Mouse (Mus musculus): Measurements from ENCODE around the gene Slc43a2.
A peak's percentile ranks its signal among the peaks of the same experiment; 100 is the strongest.

Gene Slc43a2

DNA sequence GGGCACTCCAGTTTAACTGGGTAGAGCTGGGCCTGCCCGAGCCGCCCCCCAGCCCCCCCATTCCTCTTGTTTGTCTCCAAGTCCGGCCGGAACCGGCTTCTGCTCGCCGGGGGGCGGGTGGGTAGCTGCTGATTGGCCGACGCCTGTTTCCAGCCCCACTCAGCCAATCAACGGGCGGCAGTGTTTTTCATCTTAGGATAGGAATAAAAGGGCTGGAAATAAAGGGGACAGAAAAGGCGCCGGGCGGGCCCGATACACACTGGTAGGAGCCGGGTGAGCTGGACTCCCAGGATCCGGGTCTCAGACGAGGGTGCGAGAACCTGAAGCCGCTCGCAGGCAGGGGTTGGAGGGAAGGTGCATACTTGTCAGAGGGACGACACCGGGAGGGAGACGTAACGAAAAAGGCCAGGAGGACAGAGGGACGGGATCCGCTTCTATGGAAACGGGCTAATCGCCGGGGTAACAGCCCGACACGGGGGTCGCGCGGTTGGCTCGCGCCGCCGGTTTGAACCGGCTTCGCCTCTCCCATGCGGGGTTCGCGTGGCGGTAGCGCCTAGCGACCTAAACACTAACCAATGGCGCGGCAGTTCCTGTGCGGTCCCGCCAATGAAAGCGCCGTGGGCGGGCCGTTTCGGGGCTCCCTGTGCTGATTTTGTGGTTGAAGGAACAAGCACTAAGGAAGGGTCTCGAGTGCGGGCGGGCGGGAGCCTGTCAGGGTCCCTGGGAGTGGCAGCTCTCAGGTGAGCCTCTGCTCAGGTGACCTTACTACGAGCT, at the start of gene Slc43a2:
Gene Slc43a2, plus strand, starts transcription at position 226 of the 774 bp plus-strand sequence.
- DNase-seq: peak; percentile 96

DNA sequence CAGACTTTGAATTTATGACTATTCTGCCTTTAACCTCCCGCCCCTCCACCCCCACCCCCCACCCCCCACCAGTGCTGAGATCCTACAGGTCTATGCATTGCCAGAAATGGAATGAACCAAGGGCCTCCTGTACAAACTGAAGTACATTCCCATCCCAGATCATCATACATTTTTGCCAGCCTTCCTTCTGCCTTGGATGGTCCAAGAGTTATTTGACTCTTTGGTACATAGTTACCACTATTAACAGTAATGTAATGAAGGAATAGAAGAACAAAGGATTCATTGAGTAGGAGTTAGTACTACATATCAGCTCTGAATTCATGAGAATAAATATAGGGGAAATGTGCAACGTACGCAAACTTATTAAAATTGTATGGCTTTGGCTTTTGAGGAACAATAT, 45.3 kb upstream of the Slc43a2 start:
- no peak for DNase-seq

DNA sequence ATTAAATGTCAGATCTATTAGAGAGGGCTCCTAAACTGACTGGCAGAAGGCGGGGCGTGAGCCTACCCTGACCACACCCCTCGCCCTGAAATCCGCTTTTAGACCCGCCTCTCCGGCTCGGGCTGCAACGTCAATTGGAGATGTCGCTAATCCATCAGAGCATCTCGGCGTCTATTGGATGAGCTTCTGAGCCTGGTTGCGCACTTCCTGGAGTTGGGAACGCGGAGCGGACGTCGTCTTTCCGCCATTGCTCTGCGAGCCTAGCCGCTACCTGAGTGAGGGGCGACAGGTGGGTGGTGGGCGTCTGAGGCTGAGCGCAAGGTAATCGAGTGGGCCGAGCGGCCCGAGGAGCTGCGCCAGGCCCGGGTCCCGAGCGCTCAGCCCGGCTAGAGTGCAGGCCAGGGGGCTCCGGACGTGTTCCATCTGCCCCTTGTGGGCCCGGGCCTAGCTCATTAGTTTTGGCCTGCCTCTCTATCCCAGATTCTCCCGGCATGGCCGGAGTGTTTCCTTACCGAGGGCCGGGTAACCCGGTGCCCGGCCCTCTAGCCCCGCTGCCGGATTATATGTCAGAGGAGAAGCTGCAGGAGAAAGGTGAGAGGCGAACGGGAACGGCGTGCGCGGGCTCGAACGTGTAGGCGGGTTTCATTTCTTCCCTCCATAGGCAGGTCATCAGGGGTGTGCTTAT, 44.8 kb upstream of the Slc43a2 start, which contains the start of gene Prpf8:
Gene Prpf8, plus strand, starts transcription at position 216 of the 685 bp plus-strand sequence.
- DNase-seq: peak; percentile 98

DNA sequence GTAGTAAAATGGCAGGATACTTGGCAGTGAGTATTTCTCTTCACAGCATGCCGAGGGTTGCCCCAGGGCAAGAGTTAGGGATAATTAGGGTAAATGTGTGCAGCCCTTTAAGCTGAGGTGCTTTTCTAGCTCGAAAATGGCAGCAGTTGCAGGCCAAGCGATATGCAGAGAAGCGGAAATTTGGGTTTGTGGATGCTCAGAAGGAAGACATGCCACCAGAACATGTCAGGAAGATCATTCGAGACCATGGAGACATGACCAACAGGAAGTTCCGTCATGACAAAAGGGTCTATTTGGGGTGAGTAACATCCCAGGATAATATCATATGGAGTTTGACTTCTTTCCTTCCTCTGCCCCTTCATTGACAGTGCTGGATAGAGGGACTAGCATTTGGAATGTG, 44.0 kb upstream of the Slc43a2 start:
- no peak for DNase-seq

DNA sequence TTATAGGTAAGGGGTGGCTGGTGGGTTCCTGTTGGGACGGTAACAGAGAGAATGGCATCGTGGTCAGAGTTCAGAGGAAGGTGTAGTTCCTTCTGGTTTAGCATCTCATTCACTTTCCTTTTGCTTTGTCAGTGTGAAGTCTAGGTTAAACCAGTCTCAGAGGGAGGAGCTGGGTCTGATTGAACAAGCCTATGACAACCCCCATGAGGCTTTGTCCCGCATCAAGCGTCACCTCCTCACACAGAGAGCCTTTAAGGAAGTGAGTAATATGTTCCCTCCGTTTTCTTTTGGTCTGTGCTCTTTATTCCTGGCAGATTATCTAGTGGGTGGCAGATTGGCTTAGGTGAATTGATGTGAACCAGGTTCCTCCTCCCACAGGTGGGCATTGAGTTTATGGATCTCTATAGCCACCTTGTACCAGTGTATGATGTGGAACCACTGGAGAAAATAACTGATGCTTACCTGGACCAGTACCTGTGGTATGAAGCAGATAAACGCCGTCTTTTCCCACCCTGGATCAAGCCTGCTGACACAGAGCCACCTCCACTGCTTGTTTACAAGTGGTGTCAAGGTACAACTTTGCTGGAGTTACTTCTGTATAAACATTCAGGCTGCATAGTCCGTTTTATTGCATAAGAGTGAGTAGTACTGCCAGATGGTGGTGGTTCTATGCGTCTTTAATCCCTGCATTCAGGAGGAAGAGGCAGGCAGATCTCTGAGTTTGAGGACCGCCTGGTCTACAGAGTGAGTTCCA, 37.0 kb upstream of the Slc43a2 start:
- no peak for DNase-seq

DNA sequence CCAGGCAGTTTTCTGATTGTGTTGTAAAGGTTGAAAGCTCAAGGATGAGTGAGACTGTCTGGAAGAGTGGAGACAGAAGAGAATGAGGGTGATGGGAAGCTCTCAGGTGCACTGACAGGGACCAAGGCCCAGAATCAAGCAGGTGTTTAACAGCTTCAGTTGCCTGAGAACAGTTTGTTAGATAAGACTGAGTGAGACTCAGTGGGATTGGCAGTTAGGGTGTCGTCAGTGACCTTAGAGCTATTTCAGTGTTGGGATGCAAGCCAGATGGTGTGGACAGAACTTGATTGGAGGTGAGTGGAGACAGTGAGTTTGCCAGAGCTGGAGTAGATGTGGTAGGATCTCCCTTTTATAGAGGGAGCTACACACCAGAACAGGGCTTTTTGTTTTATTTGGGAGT, 33.4 kb upstream of the Slc43a2 start:
- no peak for DNase-seq

DNA sequence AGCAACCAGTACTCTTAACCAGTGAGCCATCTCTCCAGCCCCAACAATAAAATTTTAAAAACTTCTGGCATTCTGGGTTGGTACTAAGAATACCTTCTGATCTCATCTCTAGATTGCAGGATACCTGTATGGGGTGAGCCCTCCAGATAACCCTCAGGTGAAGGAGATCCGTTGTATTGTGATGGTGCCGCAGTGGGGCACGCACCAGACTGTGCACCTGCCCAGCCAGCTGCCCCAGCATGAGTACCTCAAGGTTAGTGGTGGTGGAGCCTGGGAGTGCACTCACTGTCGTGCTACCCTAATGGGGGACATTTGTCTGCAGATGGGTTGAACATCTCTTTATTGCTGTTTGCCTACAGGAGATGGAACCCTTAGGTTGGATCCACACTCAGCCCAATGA, 23.3 kb upstream of the Slc43a2 start:
- DNase-seq: no peak

DNA sequence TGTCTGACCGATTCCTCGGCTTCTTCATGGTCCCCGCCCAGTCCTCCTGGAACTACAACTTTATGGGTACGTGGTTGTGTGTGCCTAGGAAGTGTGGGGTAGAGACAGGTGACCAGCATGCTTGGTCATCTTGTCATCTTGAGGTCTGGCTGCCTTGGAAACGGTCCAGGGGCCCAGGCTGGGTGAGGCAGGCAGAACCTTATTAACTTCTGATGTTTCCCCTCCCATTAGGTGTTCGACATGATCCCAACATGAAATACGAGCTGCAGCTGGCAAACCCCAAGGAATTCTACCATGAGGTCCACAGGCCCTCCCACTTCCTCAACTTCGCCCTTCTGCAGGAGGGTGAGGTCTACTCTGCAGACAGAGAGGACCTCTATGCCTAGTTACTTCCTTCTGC, 22.6 kb upstream of the Slc43a2 start:
- DNase-seq: peak; percentile 29

DNA sequence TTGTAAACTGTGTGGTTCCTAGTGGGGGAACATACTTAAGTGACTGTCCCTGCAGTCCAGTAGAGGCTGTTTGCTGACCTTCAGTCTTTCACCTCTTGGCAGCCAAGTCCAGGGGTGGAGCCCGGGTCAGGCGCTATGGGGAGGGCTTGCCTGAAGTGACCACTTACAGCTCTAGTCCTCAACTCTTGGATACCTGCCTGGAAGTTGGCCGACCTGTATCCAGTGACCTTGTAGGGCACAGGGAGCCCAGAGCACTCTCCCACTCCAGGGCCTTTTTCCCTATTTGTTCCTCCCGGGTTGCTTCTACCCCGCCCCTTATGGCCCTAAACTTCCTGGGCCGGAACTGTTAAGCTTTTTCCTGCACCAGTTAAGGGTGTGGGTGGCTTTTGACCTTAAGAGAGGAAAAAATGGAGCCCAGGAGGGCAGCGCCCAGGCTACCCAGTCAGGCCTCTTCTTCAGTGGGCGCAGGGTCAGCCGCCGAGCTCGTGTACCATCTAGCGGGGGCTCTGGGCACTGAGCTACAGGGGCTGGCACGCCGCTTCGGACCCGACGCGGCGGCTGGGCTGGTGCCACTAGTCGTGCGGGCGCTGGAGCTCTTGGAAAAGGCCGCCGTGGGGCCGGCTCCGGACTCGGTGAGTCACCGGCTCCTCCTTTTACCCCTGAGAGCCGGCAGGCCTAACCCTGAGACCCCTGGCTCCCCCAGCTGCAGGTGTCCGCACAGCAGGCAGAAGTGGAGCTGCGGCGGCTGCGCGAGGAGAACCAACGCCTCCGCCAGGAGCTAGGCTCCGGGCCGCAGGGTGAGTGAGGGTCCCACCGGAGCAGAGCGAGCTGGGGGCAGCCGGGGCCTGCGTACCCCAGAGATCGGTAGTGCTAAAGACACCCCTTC, 21.5 kb upstream of the Slc43a2 start, which contains the start of gene Rilp:
Gene Rilp, plus strand, starts transcription at position 354 of the 886 bp plus-strand sequence.
- peak; percentile 89 for DNase-seq

DNA sequence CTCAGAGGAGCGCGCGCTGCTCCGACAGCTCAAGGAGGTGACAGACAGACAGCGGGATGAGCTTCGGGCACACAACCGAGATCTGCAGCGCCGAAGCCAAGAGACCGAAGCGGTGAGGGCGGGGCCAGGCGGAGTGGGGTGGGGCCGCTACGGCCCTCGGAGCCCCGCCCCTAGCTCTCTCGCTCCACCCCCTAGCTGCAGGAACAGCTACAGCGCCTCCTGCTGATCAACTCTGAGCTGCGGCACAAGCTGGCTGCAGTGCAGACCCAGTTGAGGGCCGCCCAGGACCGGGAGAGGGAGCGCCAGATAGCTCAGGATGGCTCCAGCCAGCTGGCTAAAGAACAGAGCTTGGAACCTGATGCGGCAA, 20.9 kb upstream of the Slc43a2 start:
- peak; percentile 96 for DNase-seq

DNA sequence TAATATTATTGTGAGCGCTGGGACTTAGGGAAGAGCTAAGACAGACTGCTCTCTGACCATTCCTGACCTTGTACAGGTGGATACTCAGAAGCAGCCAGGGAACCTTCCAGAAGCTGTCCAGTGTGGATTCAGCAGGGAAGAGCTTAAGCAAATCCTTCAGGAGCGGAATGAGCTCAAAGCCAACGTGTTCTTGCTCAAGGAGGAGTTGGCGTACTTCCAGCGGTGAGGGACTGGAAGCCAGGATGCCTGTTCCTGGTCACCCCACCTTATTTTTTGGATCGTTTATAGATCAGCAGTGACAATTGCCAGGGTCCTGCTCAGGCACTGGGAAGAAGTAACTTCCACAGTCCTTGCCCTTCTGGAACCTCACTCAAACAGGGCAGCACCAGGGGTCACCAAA, 20.3 kb upstream of the Slc43a2 start:
- peak; percentile 38 for DNase-seq

DNA sequence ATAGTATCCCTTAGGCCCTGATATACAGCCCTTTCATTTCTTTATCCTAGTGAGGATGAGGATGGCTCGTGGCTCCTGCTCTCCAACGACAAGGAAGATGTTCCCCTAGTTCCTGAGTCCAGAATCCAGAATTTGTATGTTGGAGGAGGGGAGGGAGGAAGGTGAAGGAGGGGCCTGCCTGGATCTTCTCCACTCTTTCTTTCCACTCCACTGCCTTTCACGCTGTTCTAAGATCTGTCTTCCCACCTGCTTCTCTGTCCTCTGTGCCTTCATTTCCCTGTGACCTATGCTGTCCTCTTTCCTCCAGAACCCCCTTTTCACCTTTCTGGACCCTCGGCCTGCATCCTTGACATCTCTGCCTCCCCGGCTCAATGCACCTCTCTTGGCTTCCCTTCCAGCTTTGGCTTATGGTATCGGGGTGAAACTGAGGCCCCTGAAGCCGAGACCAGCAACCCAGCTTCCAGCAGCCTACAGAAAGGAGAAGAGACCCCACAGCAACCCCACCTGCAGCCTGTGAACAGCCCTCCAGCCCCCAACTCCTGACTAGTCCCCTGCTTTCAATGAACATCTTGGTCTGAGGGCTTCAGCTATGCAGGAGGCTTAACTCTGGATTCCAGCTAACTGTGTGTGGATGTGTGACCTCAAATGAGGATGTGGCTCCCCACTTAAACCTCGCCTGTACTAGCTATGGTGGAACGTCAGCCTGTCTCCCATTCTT, 19.0 kb upstream of the Slc43a2 start:
- DNase-seq: no peak

DNA sequence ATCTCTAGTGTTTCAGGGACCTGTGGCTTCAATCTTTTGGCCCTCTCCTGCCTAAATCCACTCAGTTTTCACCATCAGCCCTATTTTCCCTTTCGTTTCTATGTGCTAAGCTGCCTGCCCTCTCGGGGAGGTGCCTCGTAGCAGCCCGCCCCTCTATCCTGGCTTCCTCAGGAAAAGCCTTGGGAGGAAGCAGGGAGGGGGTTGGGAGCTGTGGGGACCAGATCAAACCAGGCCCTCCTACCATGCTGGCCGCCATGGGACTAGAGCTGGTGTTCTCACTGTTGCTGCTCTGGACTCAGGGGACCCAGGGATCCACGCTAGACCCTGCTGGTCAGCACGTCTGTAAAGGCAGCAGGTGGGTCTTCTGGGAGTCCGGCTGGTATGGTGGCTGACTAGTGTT, 18.2 kb upstream of the Slc43a2 start, which contains the start of gene Scarf1:
Gene Scarf1, plus strand, starts transcription at position 205 of the 400 bp plus-strand sequence.
- DNase-seq: peak; percentile 66

DNA sequence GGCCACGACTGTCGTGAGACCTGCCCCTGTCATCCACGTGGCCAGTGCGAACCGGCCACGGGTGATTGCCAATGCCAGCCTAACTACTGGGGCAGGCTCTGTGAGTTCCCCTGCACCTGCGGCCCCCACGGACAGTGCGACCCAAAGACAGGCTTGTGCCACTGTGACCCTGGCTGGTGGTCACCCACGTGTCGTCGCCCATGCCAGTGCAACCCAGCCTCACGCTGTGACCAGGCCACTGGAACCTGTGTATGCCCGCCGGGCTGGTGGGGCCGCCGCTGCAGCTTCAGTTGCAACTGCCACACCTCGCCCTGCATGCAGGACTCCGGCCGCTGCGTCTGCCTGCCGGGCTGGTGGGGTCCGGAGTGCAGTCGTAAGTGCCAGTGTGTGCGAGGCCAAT, 16.3 kb upstream of the Slc43a2 start:
- DNase-seq: no peak

DNA sequence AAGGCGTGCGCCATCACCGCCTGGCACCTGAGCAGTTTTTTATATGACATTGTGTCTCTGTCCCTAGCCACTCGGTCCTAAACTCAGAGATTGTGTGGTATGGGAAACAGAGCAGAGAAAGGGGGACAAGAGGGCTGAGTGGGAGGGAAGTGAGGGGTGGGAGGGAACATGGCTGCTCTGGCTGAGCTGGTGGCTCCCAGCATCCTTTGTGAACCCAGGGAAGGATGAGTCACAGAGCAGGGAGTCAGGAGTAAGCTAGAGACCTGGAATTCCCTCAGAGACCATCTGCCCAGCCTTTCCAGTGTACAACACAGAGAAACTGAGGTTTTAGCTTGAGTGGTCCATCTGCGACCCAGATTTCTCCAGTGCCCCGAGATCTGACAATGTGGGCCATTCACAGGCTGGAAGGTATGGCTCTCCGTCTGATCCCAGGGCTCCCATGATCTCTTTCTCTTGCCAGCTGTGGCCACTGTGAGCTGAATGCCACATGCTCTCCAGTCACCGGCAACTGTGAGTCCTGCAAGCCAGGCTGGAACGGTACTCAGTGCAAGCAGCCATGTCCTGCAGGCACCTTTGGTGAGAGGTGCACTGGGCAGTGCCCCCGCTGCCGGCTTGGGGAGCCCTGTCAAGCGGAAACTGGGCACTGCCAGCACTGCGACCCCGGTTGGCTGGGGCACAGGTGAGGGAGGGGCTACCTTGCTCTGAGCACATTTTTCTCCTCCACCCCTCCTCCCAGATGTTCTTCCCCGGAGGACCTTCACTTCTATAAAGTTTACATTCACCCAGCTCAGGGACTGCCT, 11.5 kb upstream of the Slc43a2 start:
- no peak for DNase-seq

DNA sequence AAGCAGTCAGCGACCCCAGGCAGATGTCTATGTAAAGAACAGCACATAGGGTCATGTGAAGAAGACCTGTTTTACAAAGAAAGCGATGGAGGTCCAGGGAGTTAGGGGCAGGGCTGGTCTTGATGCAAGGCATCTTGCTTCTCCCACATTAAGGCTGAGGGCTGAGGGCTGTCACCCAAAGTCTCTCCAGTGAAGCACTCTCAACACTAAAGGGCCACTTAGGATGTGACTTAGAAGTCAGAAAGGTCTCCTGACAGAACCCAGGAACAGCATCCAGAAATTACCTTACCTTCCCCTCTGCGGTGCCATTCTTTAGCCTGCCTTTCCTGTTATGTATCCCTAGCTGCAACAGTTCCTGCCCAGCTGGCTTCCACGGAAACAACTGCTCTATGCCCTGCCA, 9.9 kb upstream of the Slc43a2 start:
- DNase-seq: no peak

DNA sequence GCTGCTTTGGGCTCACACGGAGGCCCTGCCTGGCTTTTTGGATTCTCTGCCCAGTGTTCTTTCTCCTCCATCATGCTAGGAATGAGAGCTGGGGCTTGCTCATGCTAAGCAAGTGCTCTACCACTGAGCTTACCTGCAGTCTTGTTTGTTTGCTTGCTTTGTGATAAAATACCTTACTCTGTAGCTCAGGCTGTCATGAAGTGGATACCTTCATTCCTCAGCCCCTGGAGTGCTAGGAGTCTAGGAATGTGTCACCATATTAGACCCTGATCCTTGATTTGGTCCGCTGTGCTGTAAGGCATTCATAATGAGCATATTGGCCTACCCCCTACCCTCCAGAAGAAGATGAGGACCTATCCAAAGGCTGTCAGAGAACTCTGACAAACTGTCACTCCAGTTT, 8.7 kb upstream of the Slc43a2 start:
- no peak for DNase-seq

DNA sequence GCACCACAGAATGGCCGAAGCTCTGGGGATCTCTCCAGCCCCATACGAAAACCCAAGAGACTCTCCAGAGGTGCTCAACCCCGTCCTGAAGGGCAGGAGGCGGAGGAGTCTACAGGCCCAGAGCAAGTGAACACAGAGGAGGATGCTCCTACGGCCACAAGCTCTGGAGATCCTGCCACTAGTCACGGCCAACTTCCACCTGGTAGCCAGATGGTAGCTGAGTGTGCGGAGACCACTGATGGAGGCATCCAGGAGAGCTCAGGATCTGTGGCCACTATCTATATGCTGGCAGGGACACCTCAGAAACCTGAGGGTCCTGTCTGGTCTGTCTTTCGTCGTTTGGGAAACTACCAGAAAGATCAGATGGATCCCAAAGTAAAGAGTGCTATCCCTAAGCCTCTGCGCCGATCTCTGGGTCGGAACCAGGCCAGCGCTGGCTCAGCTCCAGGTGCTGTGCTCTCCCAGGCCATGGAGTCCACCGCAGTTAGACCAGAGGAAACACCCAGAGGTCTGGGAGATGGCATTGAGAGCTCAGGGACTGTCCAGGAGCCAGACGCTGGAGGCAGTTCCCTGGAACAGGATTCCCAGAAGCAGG, 5.9 kb upstream of the Slc43a2 start:
- no peak for DNase-seq

DNA sequence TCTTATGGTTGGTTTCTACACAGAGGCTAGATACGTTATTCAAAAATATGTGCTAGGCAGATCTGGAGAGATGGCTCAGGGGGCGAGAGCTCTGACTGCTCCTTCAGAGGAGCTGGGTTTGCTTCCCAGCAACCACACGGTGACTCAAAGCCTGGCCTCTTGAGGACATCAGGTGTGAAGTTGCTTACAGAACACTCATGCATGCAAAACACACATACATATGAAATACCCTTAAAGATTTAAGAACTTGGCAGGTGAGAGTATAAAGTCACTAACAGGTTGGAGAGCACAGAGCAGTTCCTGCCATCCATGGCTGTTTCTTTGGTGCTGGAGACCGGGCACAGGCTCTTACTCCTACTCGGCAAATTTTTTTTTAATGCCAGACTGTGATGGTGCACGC, 4.6 kb upstream of the Slc43a2 start:
- DNase-seq: no peak

DNA sequence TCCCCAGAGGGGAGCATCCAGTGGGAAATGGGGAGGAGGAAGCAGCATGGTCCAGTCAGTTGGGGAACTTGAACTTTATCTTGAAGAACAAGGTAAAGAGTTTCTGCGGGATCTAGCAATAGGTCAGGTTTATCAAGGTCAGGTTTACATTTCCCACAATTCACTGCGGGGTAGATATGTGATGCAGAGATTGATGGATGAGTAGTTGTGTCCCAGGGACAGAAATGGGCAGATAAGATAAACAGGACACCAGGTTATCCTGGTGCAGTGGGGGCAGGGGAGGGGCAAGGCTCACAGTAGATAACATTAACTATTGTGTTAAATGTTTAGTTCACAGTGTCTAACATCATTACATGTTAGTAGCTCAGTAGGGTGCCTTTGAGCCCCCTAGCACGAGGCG, 1.7 kb upstream of the Slc43a2 start:
- no peak for DNase-seq

DNA sequence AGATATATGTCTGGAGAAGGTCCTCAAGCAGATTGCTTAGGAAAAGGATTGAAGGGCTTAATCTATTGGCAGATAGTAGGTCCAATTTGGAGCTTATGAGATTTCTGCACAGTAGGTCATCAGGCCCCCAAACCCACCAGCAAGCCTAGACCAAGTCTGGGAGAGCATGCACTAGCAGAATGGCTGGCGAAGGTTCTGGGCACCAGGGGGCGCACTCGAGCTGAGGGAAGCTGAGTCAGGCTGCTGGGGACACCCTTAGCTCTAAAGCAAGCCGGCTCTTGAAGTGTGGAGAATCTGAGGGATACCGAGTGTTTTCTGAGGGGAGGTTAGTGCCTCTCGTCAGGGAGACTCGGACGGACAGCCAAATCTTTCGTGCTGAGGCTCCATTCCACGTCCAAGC, 1.2 kb upstream of the Slc43a2 start:
- DNase-seq: peak; percentile 97
